Mouse (Mus musculus) ES-E14 (cell line): Measurements from ENCODE around the gene Gm20605. TPM values are rescaled to one million over a fixed set of nuclear protein-coding genes. Genes with fewer than 3 reads are reported as not detected.
"Not testable (repeated sequence)": the region's sequence is repeated elsewhere in the genome, so short reads cannot be mapped to it uniquely, and the experiment has no call there.

Source experiments
- DNase-seq: peaks from one replicate; pipeline ENCODE4 v3.0.0-alpha.2; 2013; ENCODE audit warnings: low read depth, low spot score
- H3K27ac ChIP-seq: 2 replicates; pipeline ENCODE4 v1.5.1; 2012; ENCODE audit warnings: low read depth, mild to moderate bottlenecking, low read length, moderate library complexity, mixed read lengths; ENCODE audit not compliant: poor library complexity, insufficient read depth, severe bottlenecking
- H3K36me3 ChIP-seq: 2 replicates; pipeline ENCODE4 v1.6.1; 2012; ENCODE audit warnings: mild to moderate bottlenecking, low read length, moderate library complexity, mixed read lengths; ENCODE audit not compliant: control insufficient read depth, poor library complexity, insufficient read depth, severe bottlenecking
- H3K4me1 ChIP-seq, 2 experiments: fragments of 150-350 bp in 1 of 2; sonication (generic) in 1 of 2; 2 replicates each; pipeline ENCODE4 v1.6.1; 2012; ENCODE audit warnings: low read length in 2 of 2, mild to moderate bottlenecking in 1 of 2, mixed read lengths in 1 of 2; ENCODE audit not compliant: control insufficient read depth in 2 of 2, insufficient read depth in 2 of 2, poor library complexity in 1 of 2
- H3K4me3 ChIP-seq, 2 experiments: fragments of 150-350 bp in 1 of 2; sonication (generic) in 1 of 2; 2 replicates each; pipeline ENCODE4 v1.5.1; 2012; ENCODE audit warnings: low read length in 2 of 2, low read depth in 1 of 2, mild to moderate bottlenecking in 1 of 2, mixed read lengths in 1 of 2; ENCODE audit not compliant: insufficient read depth in 1 of 2, poor library complexity in 1 of 2, severe bottlenecking in 1 of 2
- H3K9ac ChIP-seq: 2 replicates; pipeline ENCODE4 v1.6.1; 2012; ENCODE audit warnings: low read depth, mild to moderate bottlenecking, low read length, mixed read lengths; ENCODE audit not compliant: poor library complexity, insufficient read depth, severe bottlenecking
- H3K9me3 ChIP-seq: fragments of 150-350 bp; sonication (generic); 2 replicates; pipeline ENCODE4 v1.6.1; 2012; ENCODE audit warnings: low read depth, mild to moderate bottlenecking, low read length; ENCODE audit not compliant: control insufficient read depth, insufficient read depth
- CHD2 ChIP-seq: IDR thresholded peaks from 2 replicates; pipeline ENCODE4 v1.6.1; 2014; ENCODE audit warnings: mild to moderate bottlenecking, low read depth, low read length, inconsistent platforms
- HCFC1 ChIP-seq: IDR thresholded peaks from 2 replicates; pipeline ENCODE4 v1.6.1; 2012; ENCODE audit warnings: low read length, inconsistent platforms, borderline replicate concordance; ENCODE audit not compliant: insufficient read depth
- MAFK ChIP-seq: IDR thresholded peaks from 2 replicates; pipeline ENCODE4 v1.6.1; 2014; ENCODE audit warnings: mild to moderate bottlenecking, low read depth, low read length, inconsistent platforms; ENCODE audit not compliant: insufficient read depth
- ZC3H11A ChIP-seq: IDR thresholded peaks from 2 replicates; pipeline ENCODE4 v1.6.1; 2012; ENCODE audit warnings: low read depth, mild to moderate bottlenecking, inconsistent platforms, low read length, borderline replicate concordance
- ZNF384 ChIP-seq: IDR thresholded peaks from 2 replicates; pipeline ENCODE4 v1.6.1; 2012; ENCODE audit warnings: low read depth, low read length, inconsistent platforms
- in situ Hi-C, 2 experiments: fragments of 600-800 bp; cut with MboI; formaldehyde crosslinking; loops; one replicate each; pipeline ENCODE4 v1.15.1; 2025; ENCODE audit warnings: low sequenced_read_pairs in 2 of 2, inconsistent platforms in 1 of 2; ENCODE audit not compliant: unreplicated experiment in 2 of 2
- total RNA-seq: library from RNA; depleted of rRNA; stranded (reverse); fragments of 300-350 nt; gene quantifications from 2 replicates; pipeline ENCODE4 v1.2.3, GENCODE M21; 2012

The Gm20605 gene
- total RNA-seq, 1 experiment: 7.8 TPM

GRCm38 (mm10) chr5:137613076-137613475, 15.9 kb upstream of the Gm20605 start:
- H3K36me3 ChIP-seq: no peaks in the 10 kb centered on the region
- H3K4me1 ChIP-seq: peaks cover 4 to 51% of the 10 kb centered on the region in 2 experiments; a peak in 3 of 4 replicates
- H3K4me3 ChIP-seq: peak overlapping the region in 1 of 2 experiments; percentile 3; a peak in 1 of 4 replicates
- H3K27ac ChIP-seq: peak overlapping the region; percentile 66
- DNase-seq: no peak
- no peaks in the 10 kb centered on the region for H3K9me3 ChIP-seq
- TF ChIP-seq MAFK (no peak), ZC3H11A (no peak), ZNF384 (no peak), CHD2 (no peak), HCFC1 (no peak)
- peak overlapping the region; percentile 60; the same call in 1 of the 2 replicates for H3K9ac ChIP-seq
- in situ Hi-C loops: no loop called here

- Histone ChIP-seq H3K4me3 (peak within 1 kb of the TSS in 1 of 2 experiments; percentile 3; a peak in 1 of 4 replicates), H3K4me1 (peaks cover 4 to 49% of the 10 kb centered on the region in 2 experiments; a peak in 3 of 4 replicates)
- in situ Hi-C loops: no loop called here
These were observed 15.4 kb upstream of the Gm20605 start, which contains the start of gene Pcolce for GRCm38 (mm10) chr5:137613550-137613949. Gene Pcolce, minus strand, starts transcription at chr5:137613784.

GRCm38 (mm10) chr5:137614921-137615320, 14.1 kb upstream of the Gm20605 start:
- H3K4me1 ChIP-seq: peaks cover 4 to 41% of the 10 kb centered on the region in 2 experiments; a peak in 3 of 4 replicates
- in situ Hi-C loops, H3K9me3 ChIP-seq, H3K36me3 ChIP-seq, H3K4me3 ChIP-seq, H3K27ac ChIP-seq, H3K9ac ChIP-seq, DNase-seq: not testable (repeated sequence)

More at GRCm38 (mm10) chr5:137613550-137613949, 15.4 kb upstream of the Gm20605 start, which contains the start of gene Pcolce:
- no peak for DNase-seq
- H3K27ac ChIP-seq: peak within 1 kb of the TSS; percentile 66
- no peaks in the 10 kb centered on the region for H3K36me3 ChIP-seq
- no peaks in the 10 kb centered on the region for H3K9me3 ChIP-seq
- H3K9ac ChIP-seq: peak within 1 kb of the TSS; percentile 60
- no peak for TF ChIP-seq ZC3H11A
- peak; percentile 80 for TF ChIP-seq MAFK

- H3K27ac ChIP-seq: no peak overlapping the region
- no peak for DNase-seq
- H3K36me3 ChIP-seq: no peaks in the 10 kb centered on the region
- peaks cover 4 to 37% of the 10 kb centered on the region in 2 experiments; a peak in 3 of 4 replicates for H3K4me1 ChIP-seq
- in situ Hi-C loops: no loop called here
- no peak overlapping the region for H3K9ac ChIP-seq
- TF ChIP-seq ZC3H11A: no peak
- TF ChIP-seq MAFK: no peak
- no peak for TF ChIP-seq ZNF384
- no peak for TF ChIP-seq HCFC1
- no peak for TF ChIP-seq CHD2
- no peak overlapping the region for H3K4me3 ChIP-seq
- H3K9me3 ChIP-seq: no peaks in the 10 kb centered on the region
These were observed 13.6 kb upstream of the Gm20605 start for GRCm38 (mm10) chr5:137615347-137615746.

GRCm38 (mm10) chr5:137623937-137624530, 4.9 kb upstream of the Gm20605 start:
- H3K9me3 ChIP-seq: no peaks in the 10 kb centered on the region
- H3K9ac ChIP-seq: no peak overlapping the region
- H3K4me1 ChIP-seq: peaks cover 0 to 17% of the 10 kb centered on the region in 2 experiments; a peak in 1 of 4 replicates
- no peak for DNase-seq
- TF ChIP-seq CHD2: no peak
- no peak for TF ChIP-seq ZNF384
- no peak for TF ChIP-seq MAFK
- TF ChIP-seq ZC3H11A: no peak
- TF ChIP-seq HCFC1: no peak
- H3K27ac ChIP-seq: no peak overlapping the region
- no peaks in the 10 kb centered on the region for H3K36me3 ChIP-seq
- in situ Hi-C loops: no loop called here
- no peak overlapping the region for H3K4me3 ChIP-seq
